Mouse (Mus musculus) midbrain, embryonic 12.5 days (tissue): Measurements from ENCODE around the gene Olfr1437. TPM values are rescaled to one million over a fixed set of nuclear protein-coding genes. Genes with fewer than 3 reads are reported as not detected.
"Not testable (repeated sequence)": the region's sequence is repeated elsewhere in the genome, so short reads cannot be mapped to it uniquely, and the experiment has no call there.

ENCODE experiments used
- ATAC-seq: fragments of 200-750 bp; cut with Nextera tagmentation; 2 replicates; pipeline ENCODE4 v1.8.0; 2017; ENCODE audit warnings: low read depth, moderate TSS enrichment, moderate library complexity; ENCODE audit not compliant: low FRiP score
- H3K27ac ChIP-seq: fragments of 300-500 bp; sonication (generic); replicated peaks from 2 replicates; pipeline ENCODE4 v1.5.1; 2016; ENCODE audit warnings: mild to moderate bottlenecking
- H3K27me3 ChIP-seq: fragments of 300-500 bp; sonication (generic); 2 replicates; pipeline ENCODE4 v1.6.1; 2016; ENCODE audit warnings: mild to moderate bottlenecking
- H3K36me3 ChIP-seq: fragments of 300-500 bp; sonication (generic); 2 replicates; pipeline ENCODE4 v1.6.1; 2016
- H3K4me1 ChIP-seq: fragments of 300-500 bp; sonication (generic); 2 replicates; pipeline ENCODE4 v1.6.1; 2016
- H3K4me2 ChIP-seq: fragments of 300-500 bp; sonication (generic); replicated peaks from 2 replicates; pipeline ENCODE4 v1.6.1; 2016; ENCODE audit warnings: mild to moderate bottlenecking, moderate library complexity
- H3K4me3 ChIP-seq: fragments of 300-500 bp; sonication (generic); 2 replicates; pipeline ENCODE4 v1.5.1; 2016; ENCODE audit warnings: mild to moderate bottlenecking
- H3K9ac ChIP-seq: fragments of 300-500 bp; sonication (generic); replicated peaks from 2 replicates; pipeline ENCODE4 v1.6.1; 2016; ENCODE audit warnings: mild to moderate bottlenecking, moderate library complexity
- H3K9me3 ChIP-seq: fragments of 300-500 bp; sonication (generic); 2 replicates; pipeline ENCODE4 v1.6.1; 2016; ENCODE audit warnings: mild to moderate bottlenecking
- WGBS: fragments of 180-500 bp; shearing (Covaris S2); methylation state at CpG from one replicate; pipeline ENCODE4 v1.1.7; 2016; 5-methylcytosine and 5-hydroxymethylcytosine counted together
- polyA plus RNA-seq: library from polyadenylated mRNA; unstranded; fragments of >200 nt; fragmentation: Nextera tagmentation; extraction: Ambion mirVana; gene quantifications from 2 replicates; pipeline ENCODE4 v1.2.1, GENCODE M21; 2016

Gene Olfr1437
- not detected in 2 replicates for polyA plus RNA-seq

DNA sequence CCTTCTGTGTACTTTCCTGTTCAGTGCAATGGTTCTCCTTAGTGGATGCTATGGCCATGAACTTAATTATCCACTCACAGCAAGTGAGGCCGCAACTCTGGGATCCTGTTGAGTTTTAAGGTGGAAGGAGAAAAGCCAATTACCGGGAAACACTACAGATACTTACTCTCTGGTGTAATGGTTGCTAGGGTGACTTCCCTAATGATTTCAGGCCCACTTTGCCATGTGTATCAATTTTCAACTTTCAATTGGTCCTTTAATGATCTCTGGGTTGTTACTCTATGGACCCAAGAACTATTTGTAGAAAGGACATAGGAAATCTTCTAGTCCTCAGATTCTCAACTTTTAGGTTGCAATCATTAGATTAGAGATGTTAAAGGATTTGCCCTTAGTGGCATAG lies at the start of gene Olfr1437:
TSS of gene Olfr1437 (minus strand) at position 101 of the 400 bp plus-strand sequence.
- no peaks in the 10 kb centered on the region for H3K4me1 ChIP-seq
- no peaks in the 10 kb centered on the region for H3K36me3 ChIP-seq
- H3K27me3 ChIP-seq, result no peaks in the 10 kb centered on the region
- H3K4me3 ChIP-seq, result no peak within 1 kb of the TSS
- H3K4me2 ChIP-seq, result no peak within 1 kb of the TSS
- 85% methylated on average over 2 of the region's 2 CpGs for WGBS
- H3K27ac ChIP-seq, result no peak within 1 kb of the TSS
- no peak within 1 kb of the TSS for H3K9ac ChIP-seq
- no peak for ATAC-seq
- no peaks in the 10 kb centered on the region for H3K9me3 ChIP-seq

DNA sequence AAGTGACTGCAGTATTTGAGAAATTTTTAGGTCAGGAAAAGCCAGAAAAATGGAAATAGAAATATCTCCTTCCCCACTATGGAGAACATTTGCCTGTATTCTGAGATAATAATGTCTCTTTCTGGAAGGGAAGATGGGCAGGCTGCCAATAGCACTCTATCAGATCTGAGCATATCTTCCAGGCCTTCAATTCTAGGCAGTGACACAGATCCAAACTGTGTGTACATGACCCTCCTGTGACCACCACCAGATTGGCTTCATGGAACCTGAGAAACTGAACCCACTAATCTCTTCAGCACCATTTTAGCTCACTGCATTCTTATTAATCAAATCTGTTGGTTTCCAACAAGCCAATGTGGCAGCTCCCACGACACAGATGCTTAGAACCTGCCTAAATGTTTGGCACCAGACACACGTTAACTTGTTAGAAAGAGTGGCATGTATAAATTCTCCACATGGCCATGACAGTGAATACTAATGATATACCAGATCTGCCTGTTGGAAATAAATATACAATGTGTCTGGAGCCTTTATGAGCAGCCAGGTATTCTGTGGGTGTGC lies 49.6 kb upstream of the Olfr1437 start:
- Histone ChIP-seq H3K4me3 (no peak overlapping the region), H3K4me1 (no peaks in the 10 kb centered on the region)

DNA sequence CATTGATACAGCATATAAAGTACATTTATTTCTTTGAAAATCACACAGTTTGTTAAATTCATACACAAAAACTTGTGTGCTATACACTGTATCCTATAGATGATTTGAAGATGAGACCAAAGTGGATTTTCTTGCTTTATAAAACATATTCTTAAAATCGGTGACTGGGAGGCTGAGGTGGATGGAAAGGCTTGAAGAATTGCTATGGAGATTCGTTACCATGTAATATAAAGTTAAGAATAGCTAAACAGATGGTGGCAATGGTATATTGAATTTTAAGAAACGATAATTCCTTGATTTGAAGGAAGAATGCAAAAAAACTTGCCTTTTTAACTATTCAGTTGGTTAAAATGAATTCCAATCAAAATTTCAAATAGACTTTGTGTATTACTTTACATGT lies 48.1 kb upstream of the Olfr1437 start:
- no peak overlapping the region for H3K4me3 ChIP-seq
- 87% methylated on average over 3 of the region's 3 CpGs for WGBS
- no peak for ATAC-seq
- H3K9me3 ChIP-seq, result no peaks in the 10 kb centered on the region
- no peak overlapping the region for H3K27ac ChIP-seq
- H3K36me3 ChIP-seq, result no peaks in the 10 kb centered on the region
- no peaks in the 10 kb centered on the region for H3K27me3 ChIP-seq
- H3K4me1 ChIP-seq, result no peaks in the 10 kb centered on the region
- no peak overlapping the region for H3K4me2 ChIP-seq
- H3K9ac ChIP-seq, result no peak overlapping the region

More for the DNA sequence above, 49.6 kb upstream of the Olfr1437 start:
- Histone ChIP-seq H3K4me2 (no peak overlapping the region), H3K9ac (no peak overlapping the region), H3K27ac (no peak overlapping the region), H3K27me3 (no peaks in the 10 kb centered on the region), H3K36me3 (no peaks in the 10 kb centered on the region), H3K9me3 (no peaks in the 10 kb centered on the region)
- WGBS, result 77% methylated on average over 2 of the region's 2 CpGs
- ATAC-seq, result no peak

DNA sequence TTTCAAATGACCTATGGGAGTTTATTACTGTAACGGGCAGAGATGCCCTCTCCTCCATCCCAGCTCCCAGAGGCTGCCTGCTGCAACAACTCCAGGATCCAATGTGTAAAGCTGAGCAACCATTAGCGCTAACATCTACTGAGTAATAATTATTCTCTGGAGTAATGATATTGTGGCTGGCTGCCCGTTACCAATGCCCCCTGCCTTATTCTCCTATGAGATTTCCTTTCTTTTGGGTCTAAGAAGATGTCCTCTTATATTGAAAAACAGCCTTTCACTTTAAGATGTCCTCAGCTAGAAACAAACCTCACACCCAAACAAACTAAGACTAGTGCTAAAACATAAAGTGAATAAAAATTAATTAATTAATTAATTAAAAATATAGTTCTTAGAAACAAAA lies 10.9 kb upstream of the Olfr1437 start, which contains the start of gene Olfr1438-ps1:
TSS of gene Olfr1438-ps1 (minus strand) at position 101 of the 400 bp plus-strand sequence.
- ATAC-seq, result no peak
- Histone ChIP-seq H3K4me2 (no peak within 1 kb of the TSS), H3K9ac (no peak within 1 kb of the TSS), H3K9me3 (no peaks in the 10 kb centered on the region), H3K36me3 (no peaks in the 10 kb centered on the region), H3K4me3 (no peak within 1 kb of the TSS), H3K27me3 (no peaks in the 10 kb centered on the region), H3K4me1 (no peaks in the 10 kb centered on the region), H3K27ac (no peak within 1 kb of the TSS)
- WGBS, result 92% methylated on average over 3 of the region's 3 CpGs

DNA sequence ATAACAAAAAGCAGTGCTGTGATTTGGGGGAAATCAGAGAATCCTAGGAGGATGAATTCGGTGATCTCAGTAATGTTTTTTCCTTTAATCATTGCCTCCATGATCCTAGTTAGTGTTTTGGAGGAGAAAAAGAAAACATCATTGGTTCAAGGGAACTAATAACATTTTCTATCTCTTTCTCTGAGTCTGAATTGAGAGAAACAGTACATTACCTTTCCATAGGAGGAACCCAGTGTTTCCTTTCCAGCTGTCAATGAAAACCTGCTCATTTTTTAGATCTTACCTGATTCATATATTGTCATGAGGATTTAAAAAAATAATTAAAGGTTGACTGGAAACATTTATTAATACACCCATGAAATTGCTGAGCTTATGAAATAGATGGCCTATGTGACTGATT lies 25.9 kb downstream of the Olfr1437 start, which contains the start of gene Olfr1436:
TSS of gene Olfr1436 (minus strand) at position 101 of the 400 bp plus-strand sequence.
- not testable (repeated sequence) for H3K9ac ChIP-seq, H3K4me3 ChIP-seq, H3K9me3 ChIP-seq, ATAC-seq, H3K4me1 ChIP-seq, H3K4me2 ChIP-seq, H3K36me3 ChIP-seq, H3K27me3 ChIP-seq, H3K27ac ChIP-seq
- 82% methylated on average over 1 of the region's 1 CpGs for WGBS

DNA sequence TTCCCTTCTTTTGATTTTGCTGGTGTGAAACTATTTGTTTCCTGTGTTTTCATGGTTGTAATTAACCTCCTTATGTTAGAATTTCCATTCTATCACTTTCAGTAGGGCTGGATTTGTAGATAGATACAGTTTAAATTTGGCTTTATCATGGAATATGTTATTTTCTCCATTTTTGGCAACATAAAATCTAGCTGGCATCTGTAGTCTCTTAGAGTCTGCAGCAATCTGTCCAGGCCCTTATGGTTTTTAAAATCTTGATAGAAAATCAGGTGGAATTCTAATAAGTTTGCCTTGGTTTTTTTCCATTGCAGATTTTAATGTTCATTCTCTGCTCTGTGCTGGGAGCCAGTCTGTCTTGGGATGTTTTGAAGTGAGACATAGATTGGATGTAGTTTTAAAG lies 31.9 kb downstream of the Olfr1437 start:
- H3K9ac ChIP-seq, result no peak overlapping the region
- H3K4me2 ChIP-seq, result no peak overlapping the region
- no peak overlapping the region for H3K27ac ChIP-seq
- no peak overlapping the region for H3K4me3 ChIP-seq
- H3K36me3 ChIP-seq, result no peaks in the 10 kb centered on the region
- no peaks in the 10 kb centered on the region for H3K27me3 ChIP-seq
- no peaks in the 10 kb centered on the region for H3K9me3 ChIP-seq
- ATAC-seq, result no peak
- H3K4me1 ChIP-seq, result no peaks in the 10 kb centered on the region

DNA sequence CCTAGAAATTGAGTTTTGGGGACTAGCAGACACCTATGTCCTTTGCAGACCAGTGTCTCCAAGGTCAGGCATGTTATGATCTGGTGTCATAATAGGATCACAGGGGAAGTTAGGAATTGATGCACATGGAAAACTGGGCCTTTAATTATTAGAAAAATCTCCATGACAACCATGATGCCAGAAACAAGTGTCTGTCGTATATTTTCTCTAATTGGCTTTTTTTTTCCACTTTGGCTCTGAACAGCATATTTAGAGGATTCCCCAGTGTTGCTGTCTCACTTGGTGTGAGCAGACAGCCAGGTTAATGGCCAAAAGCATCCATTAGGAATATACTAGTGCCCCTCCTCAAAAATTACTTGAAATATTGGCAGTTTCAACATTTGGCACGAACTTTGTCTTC lies 45.3 kb downstream of the Olfr1437 start, which contains the start of gene Olfr1434:
TSS of gene Olfr1434 (plus strand) at position 301 of the 400 bp plus-strand sequence.
- H3K9me3 ChIP-seq, result no peaks in the 10 kb centered on the region
- H3K4me2 ChIP-seq, result no peak within 1 kb of the TSS
- no peaks in the 10 kb centered on the region for H3K36me3 ChIP-seq
- no peaks in the 10 kb centered on the region for H3K4me1 ChIP-seq
- H3K27ac ChIP-seq, result no peak within 1 kb of the TSS
- no peak for ATAC-seq
- no peaks in the 10 kb centered on the region for H3K27me3 ChIP-seq
- no peak within 1 kb of the TSS for H3K9ac ChIP-seq
- whole genome bisulfite sequencing, result 76% methylated on average over 2 of the region's 2 CpGs
- H3K4me3 ChIP-seq, result no peak within 1 kb of the TSS

Other genes starting within 250 kb of the Olfr1437 start
- gene Olfr1425, start 247.4 kb downstream of the Olfr1437 start, polyA plus RNA-seq, result not detected in 2 replicates
- not detected in 2 replicates for gene Olfr1426, start 233.1 kb downstream of the Olfr1437 start, polyA plus RNA-seq
- gene Olfr1427, start 221.8 kb downstream of the Olfr1437 start, polyA plus RNA-seq, result not detected in 2 replicates
- not detected in 2 replicates for gene Olfr1428, start 209.2 kb downstream of the Olfr1437 start, polyA plus RNA-seq
- not detected in 2 replicates for gene Olfr76, start 201.9 kb downstream of the Olfr1437 start, polyA plus RNA-seq
- gene Olfr1555-ps1, start 155.0 kb downstream of the Olfr1437 start, polyA plus RNA-seq, result not detected in 2 replicates
- gene Olfr1431, start 124.5 kb downstream of the Olfr1437 start, polyA plus RNA-seq, result not detected in 2 replicates
- not detected in 2 replicates for gene Olfr1432, start 92.5 kb downstream of the Olfr1437 start, polyA plus RNA-seq
- gene Olfr262, start 83.4 kb downstream of the Olfr1437 start, polyA plus RNA-seq, result not detected in 2 replicates
- gene Olfr235, start 64.1 kb downstream of the Olfr1437 start, polyA plus RNA-seq, result not detected in 2 replicates
- not detected in 2 replicates for gene Olfr1434, start 45.2 kb downstream of the Olfr1437 start, polyA plus RNA-seq
- gene Olfr1436, start 26.0 kb downstream of the Olfr1437 start, polyA plus RNA-seq, result not detected in 2 replicates
- gene Olfr1438-ps1, start 10.8 kb upstream of the Olfr1437 start, polyA plus RNA-seq, result not detected in 2 replicates
- not detected in 2 replicates for gene Olfr1440, start 62.2 kb upstream of the Olfr1437 start, polyA plus RNA-seq
- not detected in 2 replicates for gene Olfr1441, start 92.3 kb upstream of the Olfr1437 start, polyA plus RNA-seq
- not detected in 2 replicates for gene Pfpl, start 102.8 kb upstream of the Olfr1437 start, polyA plus RNA-seq
- gene Mpeg1, start 135.7 kb upstream of the Olfr1437 start, polyA plus RNA-seq, result 0.43 and 0.48 TPM in 2 replicates
- 63.5 and 67.3 TPM in 2 replicates for gene Dtx4, start 176.4 kb upstream of the Olfr1437 start, polyA plus RNA-seq
- gene Fam111a, start 220.6 kb upstream of the Olfr1437 start, polyA plus RNA-seq, result 15.4 and 16.7 TPM in 2 replicates